Mouse (Mus musculus) C2C12 (cell line): ENCODE results near the gene Bcam. TPM values are rescaled to one million over a fixed set of nuclear protein-coding genes. Genes with fewer than 3 reads are reported as not detected.
"Not testable (repeated sequence)": the region's sequence is repeated elsewhere in the genome, so short reads cannot be mapped to it uniquely, and the experiment has no call there.

ENCODE experiments used
- H3K27me3 ChIP-seq: one replicate; pipeline ENCODE4 v1.6.1; 2011; ENCODE audit not compliant: control insufficient read depth, insufficient read depth, insufficient read length
- H3K36me3 ChIP-seq: one replicate; pipeline ENCODE4 v1.6.1; 2011; ENCODE audit not compliant: control insufficient read depth, insufficient read depth
- H3K4me3 ChIP-seq: one replicate; pipeline ENCODE4 v1.5.1; 2011; ENCODE audit warnings: mild to moderate bottlenecking, control low read depth; ENCODE audit not compliant: poor library complexity, insufficient read depth, severe bottlenecking
- H3K79me2 ChIP-seq: one replicate; pipeline ENCODE4 v1.6.1; 2011; ENCODE audit not compliant: control insufficient read depth, insufficient read depth
- H3K79me3 ChIP-seq: one replicate; pipeline ENCODE4 v1.6.1; 2011; ENCODE audit warnings: low read depth, control low read depth
- H3ac ChIP-seq: one replicate; pipeline ENCODE3; 2011; ENCODE audit warnings: low read depth; ENCODE audit not compliant: control insufficient read depth, insufficient read length
- CEBPB ChIP-seq: IDR thresholded peaks from one replicate; pipeline ENCODE4 v1.6.1; 2011; ENCODE audit warnings: low read depth, mild to moderate bottlenecking, control low read depth, moderate library complexity
- CTCF ChIP-seq: IDR thresholded peaks from one replicate; pipeline ENCODE4 v1.5.1; 2011; ENCODE audit not compliant: control insufficient read depth, insufficient read depth, insufficient read length
- FOSL1 ChIP-seq: IDR thresholded peaks from one replicate; pipeline ENCODE4 v1.8.0; 2011; ENCODE audit warnings: mild to moderate bottlenecking, low read length; ENCODE audit not compliant: poor library complexity, insufficient read depth, severe bottlenecking
- MAX ChIP-seq: IDR thresholded peaks from one replicate; pipeline ENCODE4 v1.6.1; 2011; ENCODE audit warnings: mild to moderate bottlenecking, control low read depth
- MYOD1 ChIP-seq: IDR thresholded peaks from one replicate; pipeline ENCODE4 v1.6.1; 2011; ENCODE audit warnings: low read depth; ENCODE audit not compliant: control insufficient read depth, insufficient read length
- MYOG ChIP-seq: IDR thresholded peaks from one replicate; pipeline ENCODE4 v1.6.1; 2011; ENCODE audit not compliant: control insufficient read depth, insufficient read length; ENCODE audit errors: extremely low read depth
- USF1 ChIP-seq: IDR thresholded peaks from one replicate; pipeline ENCODE4 v1.6.1; 2011; ENCODE audit warnings: low read depth, mild to moderate bottlenecking, control low read depth, moderate library complexity
- polyA plus RNA-seq: library from polyadenylated mRNA; unstranded; fragments of >200 nt; fragmentation: generic; extraction: Trizol; gene quantifications from one replicate; pipeline ENCODE4 v1.2.1, GENCODE M21; 2012; ENCODE audit warnings: missing spikeins

The Bcam gene
- polyA plus RNA-seq, 1 experiment = 1.7 TPM

- TF ChIP-seq CTCF (peak; percentile 61), USF1 (no peak)
- Histone ChIP-seq H3ac (no peak overlapping the region), H3K36me3 (no peaks in the 10 kb centered on the region), H3K79me2 (no peaks in the 10 kb centered on the region), H3K4me3 (no peak overlapping the region), H3K27me3 (peaks cover 10% of the 10 kb centered on the region), H3K79me3 (no peaks in the 10 kb centered on the region)
These were observed 29.9 kb upstream of the Bcam start for GRCm38 (mm10) chr7:19800764-19801163.

DNA sequence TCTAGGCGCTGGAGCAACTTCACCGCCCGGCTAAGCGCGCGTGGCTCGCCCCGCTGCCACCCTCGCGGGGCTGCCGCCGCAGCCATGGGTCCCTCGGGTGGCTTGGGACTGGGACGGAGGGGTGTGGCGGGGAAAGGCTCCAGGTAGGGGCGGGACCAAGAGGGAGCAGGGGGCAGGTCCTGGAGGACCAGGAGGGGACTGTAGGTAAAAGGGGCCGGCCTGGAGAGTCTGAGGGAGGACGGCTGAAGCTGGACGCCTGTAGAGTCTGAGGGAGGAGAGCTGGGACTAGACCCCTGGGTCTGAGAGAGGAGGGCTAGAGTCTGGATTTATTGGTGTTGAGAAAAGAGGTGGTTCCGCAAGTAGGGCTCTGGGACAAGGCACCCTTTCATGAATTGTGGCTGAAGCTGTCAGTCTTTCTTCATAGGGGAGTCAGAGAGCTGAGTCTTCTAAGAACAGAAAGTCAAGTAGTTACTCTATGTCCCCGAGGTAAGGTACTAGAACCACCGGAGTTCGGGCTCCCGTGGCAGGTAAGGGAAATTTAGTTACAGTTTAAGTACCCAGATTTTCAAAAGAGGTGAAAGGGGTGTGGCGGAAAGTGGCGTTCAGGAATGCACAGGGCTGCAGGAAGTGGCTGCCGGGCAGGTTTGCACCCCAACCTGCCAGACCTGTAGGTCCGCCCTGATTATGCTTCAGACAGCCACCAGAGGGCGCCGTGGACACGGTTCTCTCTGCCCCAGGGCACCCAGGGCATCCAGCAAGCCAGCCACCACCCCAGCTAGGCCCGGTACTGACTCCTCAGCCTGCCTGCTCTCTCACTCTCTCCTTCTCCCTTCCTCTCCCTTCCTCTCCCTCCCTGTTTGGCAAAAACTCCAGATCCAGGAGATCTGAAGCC is 26.1 kb upstream of the Bcam start, which contains the start of gene Cblc:
Gene Cblc (minus strand): TSS at position 113 of the 892 bp plus-strand sequence.
- no peak within 1 kb of the TSS for H3K4me3 ChIP-seq
- H3K79me2 ChIP-seq = no peaks in the 10 kb centered on the region
- TF ChIP-seq MYOG = no peak
- peak; percentile 95 for TF ChIP-seq CTCF
- no peaks in the 10 kb centered on the region for H3K79me3 ChIP-seq
- no peaks in the 10 kb centered on the region for H3K36me3 ChIP-seq
- peaks cover 13% of the 10 kb centered on the region for H3K27me3 ChIP-seq
- no peak within 1 kb of the TSS for H3ac ChIP-seq

DNA sequence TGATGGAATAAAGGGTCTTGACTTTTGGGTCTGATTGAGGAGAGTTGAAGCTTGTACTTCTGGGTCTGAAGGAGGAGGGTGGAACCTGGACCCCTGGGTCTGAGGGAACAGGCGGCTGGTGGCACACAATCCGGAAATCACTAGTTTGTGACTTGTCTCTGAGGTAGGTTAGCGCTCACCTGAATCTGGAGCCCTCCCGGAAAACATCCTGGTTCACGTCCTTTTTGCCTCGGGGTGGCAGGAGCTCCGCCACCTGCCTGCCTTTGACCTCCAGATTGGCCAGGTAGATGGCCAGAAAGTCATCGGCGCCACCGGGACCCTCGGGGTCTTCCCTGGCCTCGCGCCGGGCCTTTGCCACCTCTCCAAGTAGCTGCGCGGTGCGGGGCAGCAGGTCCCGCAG is 25.4 kb upstream of the Bcam start:
- no peak overlapping the region for H3ac ChIP-seq
- H3K79me2 ChIP-seq = no peaks in the 10 kb centered on the region
- H3K27me3 ChIP-seq = peaks cover 13% of the 10 kb centered on the region
- no peak overlapping the region for H3K4me3 ChIP-seq
- TF ChIP-seq CEBPB = no peak
- TF ChIP-seq FOSL1 = no peak
- TF ChIP-seq MAX = no peak
- TF ChIP-seq CTCF = no peak
- TF ChIP-seq MYOD1 = no peak
- no peak for TF ChIP-seq USF1
- no peak for TF ChIP-seq MYOG
- H3K79me3 ChIP-seq = no peaks in the 10 kb centered on the region
- no peaks in the 10 kb centered on the region for H3K36me3 ChIP-seq

DNA sequence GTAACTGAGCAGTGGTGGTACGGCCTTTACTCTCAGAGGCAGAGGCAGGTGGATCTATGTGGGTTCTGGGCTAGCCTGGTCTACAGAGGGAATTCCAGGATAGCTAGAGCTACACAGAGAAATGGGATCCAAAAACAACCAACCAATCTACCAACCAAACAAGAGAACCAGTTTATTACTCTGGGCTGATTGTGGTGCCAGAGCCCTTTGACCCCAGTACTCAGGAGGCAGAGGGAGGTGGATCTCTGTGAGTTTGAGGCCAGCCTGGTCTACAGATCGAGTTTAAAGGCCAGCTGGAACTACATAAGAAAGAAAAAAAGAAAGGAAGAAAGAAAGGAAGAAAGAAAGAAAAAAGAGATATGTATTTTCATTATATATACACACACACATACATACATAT is 24.4 kb upstream of the Bcam start:
- TF ChIP-seq CTCF = no peak
- TF ChIP-seq MAX = no peak
- TF ChIP-seq CEBPB = no peak
- no peak for TF ChIP-seq FOSL1
- no peak for TF ChIP-seq MYOD1
- no peak for TF ChIP-seq USF1
- TF ChIP-seq MYOG = no peak
- Histone ChIP-seq H3K79me2 (no peaks in the 10 kb centered on the region), H3ac (no peak overlapping the region), H3K4me3 (no peak overlapping the region), H3K36me3 (no peaks in the 10 kb centered on the region), H3K79me3 (no peaks in the 10 kb centered on the region), H3K27me3 (peaks cover 13% of the 10 kb centered on the region)

DNA sequence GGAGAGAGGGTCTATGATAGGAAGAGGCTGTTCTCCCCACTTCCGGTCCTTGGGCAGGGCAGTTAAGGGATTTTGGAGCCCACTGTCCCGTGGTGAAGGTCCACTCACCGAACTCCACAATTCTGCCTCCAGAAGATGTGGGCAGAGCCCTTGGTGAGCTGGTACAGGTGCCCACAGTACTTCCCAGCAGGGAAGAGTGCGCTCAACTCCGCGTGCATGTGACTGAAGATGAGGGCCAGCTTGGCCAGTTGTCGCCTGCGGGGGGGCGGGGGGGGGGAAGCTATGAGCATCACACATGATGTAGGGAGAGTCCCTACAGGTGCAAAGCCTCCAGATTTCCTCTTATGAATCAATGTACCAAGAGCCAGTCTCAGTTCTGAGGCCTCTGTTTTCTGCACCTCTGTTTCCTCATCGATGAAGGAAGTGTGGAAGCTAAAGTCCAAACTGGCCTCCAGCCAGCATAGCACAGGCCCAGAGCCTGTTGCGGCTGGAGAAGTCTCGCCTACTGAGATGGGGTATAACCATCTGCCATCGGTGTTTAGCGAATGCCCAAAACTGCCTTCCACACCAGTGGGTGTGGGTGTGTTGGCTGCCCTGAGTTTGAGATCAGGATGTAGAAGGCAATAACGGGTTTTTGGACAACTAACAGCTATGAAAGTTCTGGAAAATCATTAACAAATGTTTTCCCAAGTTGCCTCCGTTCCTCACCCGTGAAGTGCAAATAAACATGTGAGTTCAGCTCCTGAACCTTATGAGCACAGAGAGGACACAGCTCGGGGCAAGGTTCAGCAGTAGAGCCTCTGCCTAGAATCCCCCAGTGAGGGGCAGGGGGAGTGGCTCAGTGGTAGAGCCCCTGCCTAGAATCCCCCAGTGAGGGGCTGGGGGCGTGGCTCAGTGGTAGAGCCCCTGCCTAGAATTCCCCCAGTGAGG is 22.1 kb upstream of the Bcam start:
- TF ChIP-seq FOSL1 (no peak), USF1 (no peak), MYOG (no peak), MAX (no peak), CEBPB (no peak), CTCF (no peak), MYOD1 (no peak)
- Histone ChIP-seq H3K27me3 (peaks cover 13% of the 10 kb centered on the region), H3K79me2 (no peaks in the 10 kb centered on the region), H3ac (no peak overlapping the region), H3K79me3 (no peaks in the 10 kb centered on the region), H3K36me3 (no peaks in the 10 kb centered on the region), H3K4me3 (no peak overlapping the region)

- not testable (repeated sequence) for H3K36me3 ChIP-seq, H3K79me3 ChIP-seq, H3K79me2 ChIP-seq, H3ac ChIP-seq, H3K4me3 ChIP-seq, H3K27me3 ChIP-seq
These were observed 20.7 kb upstream of the Bcam start for GRCm38 (mm10) chr7:19791504-19791903.
